Mouse (Mus musculus): ENCODE data around the gene Cfap74. TPM values are rescaled to one million over a fixed set of nuclear protein-coding genes. Genes with fewer than 3 reads are reported as not detected.

Cfap74 gene
- polyA plus RNA-seq, 1 experiment = 10.1 TPM

DNA sequence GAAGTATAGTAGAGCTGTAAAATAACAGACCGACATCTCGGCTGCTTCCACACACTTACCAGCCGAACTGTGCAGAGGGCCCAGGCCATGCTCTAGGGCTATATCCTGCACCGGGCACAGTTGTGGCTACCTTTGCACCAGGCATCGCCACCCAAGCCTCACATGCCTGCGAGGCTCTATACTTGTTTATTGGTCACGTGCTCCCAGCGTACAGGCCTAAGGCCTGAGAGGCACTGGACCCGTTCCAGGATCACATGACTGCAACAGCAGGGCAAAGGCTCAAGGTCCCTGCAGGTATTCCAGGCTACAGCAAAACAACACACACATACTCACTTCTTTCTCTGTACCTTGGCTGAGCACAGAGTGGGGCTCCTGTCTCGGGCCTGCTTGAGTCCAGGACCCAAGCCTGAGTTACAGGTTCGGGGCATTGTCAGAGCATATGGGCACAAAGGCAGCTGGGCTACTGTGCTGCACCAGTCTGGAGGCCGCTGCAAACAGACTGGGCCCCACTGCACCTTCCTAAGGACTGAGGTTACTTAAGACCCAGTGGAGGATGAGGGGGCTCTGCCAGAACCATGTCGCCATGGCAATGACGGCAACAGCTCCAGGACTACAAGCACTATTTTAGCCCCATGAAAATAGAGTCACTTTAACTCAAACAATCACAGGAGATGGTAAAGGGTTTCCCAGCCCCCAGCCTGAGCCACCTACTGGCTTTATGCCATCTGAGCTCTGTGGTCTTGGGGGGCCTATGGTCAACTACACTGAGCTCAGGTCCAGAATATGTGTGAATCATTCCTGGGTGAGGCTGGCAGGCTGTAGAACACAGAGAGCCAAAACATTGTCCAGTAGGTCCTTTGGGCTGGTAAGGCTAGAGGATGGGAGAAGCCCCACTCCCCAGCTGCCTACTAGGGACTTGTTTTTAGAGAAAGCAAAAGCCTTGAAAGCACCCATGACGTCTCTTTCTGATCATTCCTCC, 38.0 kb upstream of the Cfap74 start:
- no peaks in the 10 kb centered on the region for H3K4me1 ChIP-seq (ENCODE audit: control insufficient read depth, insufficient read depth, low read length)
- DNase-seq = no peak
- TF ChIP-seq POLR2A (IDR thresholded peaks at IDR 0.05; ENCODE audit: borderline replicate concordance, extremely low read depth, low read depth, low read length) = no peak
- TF ChIP-seq CTCF (IDR thresholded peaks at IDR 0.05; ENCODE audit: insufficient read depth, low read length) = no peak

DNA sequence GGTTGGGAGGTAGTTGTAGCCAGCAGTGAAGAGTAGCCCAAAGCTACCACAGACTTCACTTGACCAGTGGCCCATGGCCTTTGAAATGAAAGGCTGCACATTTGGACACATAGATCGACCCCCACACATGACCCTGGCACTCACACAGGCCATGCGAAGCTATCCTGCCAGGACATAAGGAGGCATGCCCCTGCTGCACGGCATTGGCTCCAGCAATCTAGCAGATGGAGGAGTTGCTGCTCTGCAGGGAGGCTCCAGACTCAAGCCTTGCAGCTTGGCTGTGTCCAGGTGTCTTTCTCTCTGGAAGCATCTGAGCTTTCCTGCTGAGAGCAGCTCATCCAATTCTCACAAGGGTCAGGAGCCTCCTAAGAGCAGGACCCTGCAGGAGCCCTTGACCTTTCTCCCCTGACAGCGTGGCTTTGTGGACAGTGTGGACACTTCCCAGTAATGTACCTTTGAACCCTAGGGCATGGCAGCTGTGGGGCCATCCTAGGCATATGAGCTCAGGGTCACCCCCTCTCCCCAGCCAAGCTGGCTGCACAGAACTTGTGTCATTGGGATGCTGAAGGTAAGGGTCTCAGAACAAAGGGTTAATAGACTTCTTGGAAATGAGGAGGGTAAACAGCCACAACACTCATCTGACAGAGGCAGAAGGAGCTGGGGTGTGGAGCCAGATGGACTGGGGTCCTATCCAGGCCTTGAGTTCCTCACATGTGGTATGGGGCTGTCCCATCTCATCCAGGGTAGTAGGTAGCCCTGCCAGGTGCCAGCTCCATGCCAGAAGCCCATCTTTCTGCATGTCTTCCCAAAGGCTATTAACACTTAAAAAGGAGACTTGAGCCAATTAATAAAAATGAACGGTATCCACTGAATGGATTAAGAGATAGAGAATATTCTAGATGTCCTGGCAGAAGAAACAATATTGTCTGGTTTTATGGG, 36.9 kb upstream of the Cfap74 start:
- no peak for TF ChIP-seq CTCF (IDR thresholded peaks at IDR 0.05; ENCODE audit: insufficient read depth, low read length)
- no peak for TF ChIP-seq POLR2A (IDR thresholded peaks at IDR 0.05; ENCODE audit: borderline replicate concordance, extremely low read depth, low read depth, low read length)
- Histone ChIP-seq H3K4me3 (replicated peaks; ENCODE audit: extremely low read depth, low read depth, low read length) (no peak overlapping the region), H3K4me1 (ENCODE audit: control insufficient read depth, insufficient read depth, low read length) (no peaks in the 10 kb centered on the region)
- no peak for DNase-seq
- WGBS = 72% methylated on average over 5 of the region's 5 CpGs

More for the DNA sequence above, 38.0 kb upstream of the Cfap74 start:
- 81% methylated on average over 15 of the region's 15 CpGs for WGBS
- H3K4me3 ChIP-seq (replicated peaks; ENCODE audit: extremely low read depth, low read depth, low read length) = no peak overlapping the region

GRCm38 (mm10) chr4:155381974-155382373, 27.0 kb upstream of the Cfap74 start:
- Histone ChIP-seq H3K4me3 (replicated peaks; ENCODE audit: extremely low read depth, low read depth, low read length) (no peak overlapping the region), H3K4me1 (ENCODE audit: control insufficient read depth, insufficient read depth, low read length) (no peaks in the 10 kb centered on the region)
- WGBS = 42% methylated on average over 7 of the region's 7 CpGs
- TF ChIP-seq POLR2A (IDR thresholded peaks at IDR 0.05; ENCODE audit: borderline replicate concordance, extremely low read depth, low read depth, low read length) (no peak), CTCF (IDR thresholded peaks at IDR 0.05; ENCODE audit: insufficient read depth, low read length) (no peak)
- DNase-seq = no peak

- TF ChIP-seq POLR2A (IDR thresholded peaks at IDR 0.05; ENCODE audit: borderline replicate concordance, extremely low read depth, low read depth, low read length) (no peak), CTCF (IDR thresholded peaks at IDR 0.05; ENCODE audit: insufficient read depth, low read length) (no peak)
- Histone ChIP-seq H3K4me1 (ENCODE audit: control insufficient read depth, insufficient read depth, low read length) (no peaks in the 10 kb centered on the region), H3K4me3 (replicated peaks; ENCODE audit: extremely low read depth, low read depth, low read length) (no peak overlapping the region)
- no peak for DNase-seq
- WGBS = 24% methylated on average over 9 of the region's 9 CpGs
Measured at GRCm38 (mm10) chr4:155382752-155383151, 26.2 kb upstream of the Cfap74 start.

GRCm38 (mm10) chr4:155383326-155383725, 25.7 kb upstream of the Cfap74 start:
- Histone ChIP-seq H3K4me3 (replicated peaks; ENCODE audit: extremely low read depth, low read depth, low read length) (no peak overlapping the region), H3K4me1 (ENCODE audit: control insufficient read depth, insufficient read depth, low read length) (no peaks in the 10 kb centered on the region)
- WGBS = 62% methylated on average over 4 of the region's 4 CpGs
- no peak for DNase-seq
- no peak for TF ChIP-seq POLR2A (IDR thresholded peaks at IDR 0.05; ENCODE audit: borderline replicate concordance, extremely low read depth, low read depth, low read length)
- TF ChIP-seq CTCF (IDR thresholded peaks at IDR 0.05; ENCODE audit: insufficient read depth, low read length) = no peak

DNA sequence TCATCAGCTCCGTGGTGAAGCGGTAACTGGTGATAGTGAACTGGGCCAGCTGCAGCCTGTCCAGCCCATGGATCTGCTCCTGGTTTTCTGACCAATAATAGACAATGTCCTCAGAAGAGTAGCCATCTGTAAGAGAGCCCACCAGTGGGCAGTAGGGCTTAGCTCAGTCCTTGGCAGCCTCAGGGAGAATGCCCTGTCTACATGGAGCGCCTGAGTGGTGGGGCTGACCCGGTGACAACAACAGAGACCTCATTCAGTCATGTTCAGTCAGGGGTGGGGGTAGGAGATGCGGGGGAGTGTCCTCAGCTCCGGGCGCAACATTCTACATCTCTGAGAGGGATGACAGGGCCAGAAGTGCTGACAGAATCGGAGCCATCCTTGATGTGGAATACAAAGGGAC, 21.8 kb upstream of the Cfap74 start:
- 80% methylated on average over 8 of the region's 8 CpGs for WGBS
- Histone ChIP-seq H3K4me3 (replicated peaks; ENCODE audit: extremely low read depth, low read depth, low read length) (no peak overlapping the region), H3K4me1 (ENCODE audit: control insufficient read depth, insufficient read depth, low read length) (no peaks in the 10 kb centered on the region)
- no peak for DNase-seq
- TF ChIP-seq CTCF (IDR thresholded peaks at IDR 0.05; ENCODE audit: insufficient read depth, low read length) (no peak), POLR2A (IDR thresholded peaks at IDR 0.05; ENCODE audit: borderline replicate concordance, extremely low read depth, low read depth, low read length) (no peak)

DNA sequence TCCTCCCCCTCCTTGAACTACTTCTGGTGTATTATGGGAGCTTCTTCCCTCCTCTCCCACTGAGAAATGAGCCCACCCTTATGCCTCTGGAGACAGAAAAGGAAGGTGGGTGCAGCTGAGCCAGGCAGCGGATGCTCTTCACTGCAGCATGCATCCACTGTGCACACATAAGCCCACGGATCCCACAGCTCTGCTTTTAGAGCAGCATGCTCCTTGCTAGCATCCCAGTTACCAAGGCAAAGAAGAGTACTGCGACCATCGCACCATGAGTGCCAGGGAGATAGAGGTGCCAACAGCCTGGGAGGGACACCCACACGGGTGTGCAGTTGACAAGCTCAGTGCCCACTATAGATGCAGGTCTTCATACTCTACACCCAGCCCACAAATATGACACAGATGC, 13.5 kb upstream of the Cfap74 start:
- TF ChIP-seq CTCF (IDR thresholded peaks at IDR 0.05; ENCODE audit: insufficient read depth, low read length) (no peak), POLR2A (IDR thresholded peaks at IDR 0.05; ENCODE audit: borderline replicate concordance, extremely low read depth, low read depth, low read length) (no peak)
- Histone ChIP-seq H3K4me1 (ENCODE audit: control insufficient read depth, insufficient read depth, low read length) (peaks cover 5% of the 10 kb centered on the region; the same call in 1 of the 2 replicates), H3K4me3 (replicated peaks; ENCODE audit: extremely low read depth, low read depth, low read length) (no peak overlapping the region)
- no peak for DNase-seq
- WGBS = 79% methylated on average over 5 of the region's 5 CpGs

DNA sequence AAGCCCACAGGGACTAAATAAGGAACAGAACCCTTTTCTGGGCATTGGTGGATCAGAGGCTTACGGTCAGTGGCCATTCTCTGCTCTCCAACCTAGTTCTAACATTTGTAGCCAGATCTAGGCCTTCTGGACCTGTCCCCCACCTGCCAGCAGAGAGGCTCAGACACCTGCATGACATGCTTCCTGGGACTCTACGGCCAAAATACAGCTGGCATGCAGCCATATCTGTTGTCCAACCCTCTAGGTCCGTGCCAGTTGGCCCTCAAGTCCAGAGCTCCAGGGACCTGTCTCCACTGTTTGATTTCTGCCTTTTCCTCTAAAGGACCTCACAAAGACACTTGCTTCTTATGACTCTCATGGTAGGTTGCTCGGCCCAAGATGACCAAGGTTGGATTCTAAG, 12.2 kb upstream of the Cfap74 start:
- no peak for DNase-seq
- H3K4me1 ChIP-seq (ENCODE audit: control insufficient read depth, insufficient read depth, low read length) = peaks cover 5% of the 10 kb centered on the region; the same call in 1 of the 2 replicates
- H3K4me3 ChIP-seq (replicated peaks; ENCODE audit: extremely low read depth, low read depth, low read length) = no peak overlapping the region
- no peak for TF ChIP-seq CTCF (IDR thresholded peaks at IDR 0.05; ENCODE audit: insufficient read depth, low read length)
- no peak for TF ChIP-seq POLR2A (IDR thresholded peaks at IDR 0.05; ENCODE audit: borderline replicate concordance, extremely low read depth, low read depth, low read length)
- WGBS = 79% methylated on average over 4 of the region's 4 CpGs

Data from lung, adult 2 months (tissue).